Mouse (Mus musculus) neural tube, embryonic 13.5 days (tissue): Measurements from ENCODE around the gene Asb18. TPM values are rescaled to one million over a fixed set of nuclear protein-coding genes. Genes with fewer than 3 reads are reported as not detected.

Experiments
- ATAC-seq: fragments of 200-750 bp; cut with Nextera tagmentation; 2 replicates; pipeline ENCODE4 v1.8.0; 2017; ENCODE audit warnings: low read depth, mild to moderate bottlenecking, moderate TSS enrichment, moderate library complexity
- H3K27ac ChIP-seq: fragments of 300-500 bp; sonication (generic); replicated peaks from 2 replicates; pipeline ENCODE4 v1.5.1; 2015; ENCODE audit warnings: moderate library complexity, mild to moderate bottlenecking, inconsistent platforms
- H3K27me3 ChIP-seq: fragments of 300-500 bp; sonication (generic); 2 replicates; pipeline ENCODE4 v1.6.1; 2015; ENCODE audit warnings: mild to moderate bottlenecking, inconsistent platforms
- H3K36me3 ChIP-seq: fragments of 300-500 bp; sonication (generic); 2 replicates; pipeline ENCODE4 v1.6.1; 2015; ENCODE audit warnings: mild to moderate bottlenecking, inconsistent platforms
- H3K4me1 ChIP-seq: fragments of 300-500 bp; sonication (generic); replicated peaks from 2 replicates; pipeline ENCODE4 v1.6.1; 2015; ENCODE audit warnings: inconsistent platforms
- H3K4me2 ChIP-seq: fragments of 300-500 bp; sonication (generic); 2 replicates; pipeline ENCODE4 v1.6.1; 2015; ENCODE audit warnings: inconsistent platforms, mild to moderate bottlenecking, moderate library complexity
- H3K4me3 ChIP-seq: fragments of 300-500 bp; sonication (generic); 2 replicates; pipeline ENCODE4 v1.5.1; 2015; ENCODE audit warnings: mild to moderate bottlenecking, inconsistent platforms
- H3K9ac ChIP-seq: fragments of 300-500 bp; sonication (generic); 2 replicates; pipeline ENCODE4 v1.6.1; 2015; ENCODE audit warnings: moderate library complexity, mild to moderate bottlenecking, inconsistent platforms
- H3K9me3 ChIP-seq: fragments of 300-500 bp; sonication (generic); 2 replicates; pipeline ENCODE4 v1.6.1; 2016; ENCODE audit warnings: inconsistent platforms
- WGBS: fragments of 180-500 bp; shearing (Covaris S2); methylation state at CpG from one replicate; pipeline ENCODE4 v1.1.7; 2015; 5-methylcytosine and 5-hydroxymethylcytosine counted together
- polyA plus RNA-seq: library from polyadenylated mRNA; unstranded; fragments of >200 nt; fragmentation: Nextera tagmentation; extraction: Ambion mirVana; gene quantifications from 2 replicates; pipeline ENCODE4 v1.2.1, GENCODE M21; 2015

Asb18 gene
- polyA plus RNA-seq, 1 experiment from 2014 or later: 0.71 TPM

DNA sequence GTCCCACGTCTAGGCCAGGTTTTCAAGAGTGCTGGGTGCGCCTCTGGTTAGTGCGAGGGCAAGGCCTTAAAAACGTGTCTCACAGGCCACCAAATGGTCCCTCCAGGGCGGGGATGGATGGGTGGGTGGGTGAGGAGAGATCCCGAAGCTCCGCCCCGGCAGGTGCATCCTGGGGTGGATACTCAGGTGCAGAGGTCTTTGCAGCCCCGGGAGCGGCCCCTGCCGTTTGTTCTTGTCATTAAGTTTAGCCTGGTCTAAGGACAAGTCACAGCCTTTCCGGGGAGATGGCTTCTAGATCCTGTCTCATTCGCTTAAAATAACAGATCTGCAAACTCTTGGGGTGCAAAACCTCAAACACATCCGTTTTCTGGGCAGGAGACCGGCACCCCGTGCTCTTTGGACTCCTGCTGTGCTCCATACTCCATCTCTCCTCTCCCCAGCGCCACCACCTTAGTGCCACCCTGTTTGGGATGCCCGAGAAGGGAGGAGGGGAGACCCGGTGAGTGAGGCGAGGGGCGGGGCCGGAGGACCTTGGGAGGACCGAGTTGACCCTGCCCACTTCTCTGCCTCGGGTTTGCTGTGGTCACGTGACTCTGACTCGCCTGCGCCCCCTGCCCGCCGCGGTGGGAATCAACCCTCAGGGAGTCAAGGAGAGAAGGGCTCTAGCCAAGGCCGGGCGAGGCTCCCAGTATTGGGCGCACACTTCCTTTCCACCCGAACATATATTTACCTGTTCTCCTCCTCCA is 74.3 kb downstream of the Asb18 start:
- no peak for ATAC-seq
- WGBS: 6% methylated on average over 34 of the region's 34 CpGs

DNA sequence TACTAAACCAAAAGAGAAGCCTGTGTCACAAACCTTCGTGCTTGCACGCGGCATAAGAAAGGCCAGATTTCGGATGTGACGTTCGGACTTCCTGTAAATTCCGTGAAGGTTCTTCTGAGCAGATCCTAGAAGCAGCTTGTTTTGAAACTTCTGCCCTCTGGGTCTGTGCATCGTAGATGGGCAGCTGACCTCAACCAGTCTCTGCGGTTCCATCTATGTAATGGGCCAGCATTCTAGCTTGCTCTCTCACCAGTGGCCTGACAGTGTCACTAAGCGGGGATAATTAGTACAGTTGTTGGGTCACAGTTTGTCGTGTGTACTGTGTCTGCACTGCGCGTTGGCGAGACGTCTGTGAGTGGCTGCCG is 74.9 kb downstream of the Asb18 start:
- no peak overlapping the region for H3K4me3 ChIP-seq
- no peak overlapping the region for H3K9ac ChIP-seq
- peaks cover 50% of the 10 kb centered on the region for H3K4me1 ChIP-seq
- no peak overlapping the region for H3K27ac ChIP-seq
- no peaks in the 10 kb centered on the region for H3K36me3 ChIP-seq
- no peaks in the 10 kb centered on the region for H3K9me3 ChIP-seq
- peaks cover 79% of the 10 kb centered on the region for H3K27me3 ChIP-seq
- H3K4me2 ChIP-seq: no peak overlapping the region
- ATAC-seq: no peak
- 45% methylated on average over 16 of the region's 16 CpGs for WGBS

More for the DNA sequence above, 74.3 kb downstream of the Asb18 start:
- Histone ChIP-seq H3K4me3 (no peak overlapping the region), H3K9ac (no peak overlapping the region), H3K4me2 (peak overlapping the region; percentile 30), H3K9me3 (no peaks in the 10 kb centered on the region), H3K27ac (no peak overlapping the region; the same call in 1 of the 2 replicates), H3K36me3 (no peaks in the 10 kb centered on the region), H3K4me1 (peaks cover 45% of the 10 kb centered on the region), H3K27me3 (peaks cover 79% of the 10 kb centered on the region)

DNA sequence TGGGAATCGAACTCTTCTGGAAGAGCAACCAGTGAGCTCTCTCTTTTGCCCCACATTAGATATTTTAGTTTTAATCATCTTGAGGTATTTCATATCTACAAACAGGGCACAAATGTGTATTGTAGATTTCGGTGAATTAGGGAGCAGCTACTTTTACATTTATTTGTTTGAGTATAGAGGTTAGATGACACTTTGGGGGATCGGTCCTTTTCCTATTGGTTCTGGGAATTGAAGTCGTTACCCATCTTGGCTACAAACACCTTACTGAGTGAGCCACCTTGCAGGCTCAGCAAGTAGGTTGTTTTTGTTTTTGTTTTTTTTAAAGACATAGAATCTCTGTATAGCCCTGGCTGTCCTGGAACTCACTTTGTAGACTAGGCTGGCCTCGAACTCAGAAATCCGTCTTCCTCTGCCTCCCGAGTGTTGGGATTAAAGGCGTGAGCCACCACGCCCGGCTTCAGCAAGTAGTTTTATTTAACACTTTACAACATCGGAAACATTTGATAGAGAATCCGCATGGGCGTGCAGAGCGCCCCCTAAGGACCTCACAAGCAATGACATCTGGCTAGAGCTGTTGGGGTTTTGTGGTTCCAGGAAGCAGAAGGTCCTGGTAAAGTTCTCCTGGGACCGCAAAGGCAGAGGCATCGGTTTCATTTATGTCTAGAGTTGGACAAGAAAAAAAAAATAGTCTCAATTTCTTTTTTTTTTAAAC is 75.4 kb downstream of the Asb18 start:
- H3K27ac ChIP-seq: no peak overlapping the region
- no peaks in the 10 kb centered on the region for H3K36me3 ChIP-seq
- H3K4me3 ChIP-seq: no peak overlapping the region
- H3K4me2 ChIP-seq: no peak overlapping the region
- 42% methylated on average over 16 of the region's 16 CpGs for WGBS
- no peaks in the 10 kb centered on the region for H3K9me3 ChIP-seq
- H3K27me3 ChIP-seq: peaks cover 79% of the 10 kb centered on the region
- no peak for ATAC-seq
- H3K4me1 ChIP-seq: peaks cover 56% of the 10 kb centered on the region
- no peak overlapping the region for H3K9ac ChIP-seq

DNA sequence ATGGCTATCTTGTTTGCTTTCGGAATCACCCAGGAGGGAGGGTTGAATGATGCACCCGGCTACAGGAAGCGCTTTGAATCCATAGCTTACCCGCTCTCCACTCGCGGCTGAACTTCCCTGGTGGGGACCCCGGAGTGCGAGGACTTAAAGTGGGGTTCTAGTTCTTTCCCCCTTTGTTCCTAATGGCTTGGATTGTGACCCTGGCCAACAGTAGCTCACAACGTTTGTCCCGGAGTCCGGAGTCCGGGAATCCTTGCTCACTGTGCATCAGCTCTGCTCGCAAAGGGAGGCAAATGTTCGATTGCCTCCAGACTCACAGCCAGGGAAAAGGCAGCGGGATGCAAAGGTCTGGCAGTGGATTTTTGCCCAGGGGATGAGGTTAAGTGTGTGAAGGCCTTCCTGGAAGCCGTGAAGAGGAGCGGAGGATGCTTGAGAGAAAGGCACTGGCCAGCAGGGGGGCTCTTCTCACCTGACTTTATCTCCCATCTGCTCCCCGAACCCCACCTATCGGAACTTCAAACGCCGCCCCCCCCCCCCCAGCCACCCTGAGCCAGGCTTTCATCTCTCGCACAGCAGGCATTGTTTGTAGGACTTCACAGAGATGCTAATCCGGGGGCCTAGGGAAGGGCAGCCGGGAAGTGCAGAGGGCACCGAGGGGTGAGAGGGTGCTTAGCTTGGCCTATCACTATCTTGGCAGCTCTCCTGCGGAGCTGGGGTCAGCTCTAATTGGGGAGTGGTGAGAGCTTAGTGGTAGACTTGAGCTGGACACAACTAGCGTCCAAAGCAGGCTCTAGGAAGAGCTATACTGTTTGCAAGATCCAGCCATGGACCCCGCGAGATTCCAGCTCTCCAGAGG is 78.7 kb downstream of the Asb18 start:
- 2% methylated on average over 27 of the region's 29 CpGs for WGBS
- no peaks in the 10 kb centered on the region for H3K9me3 ChIP-seq
- H3K27me3 ChIP-seq: peaks cover 93% of the 10 kb centered on the region
- H3K36me3 ChIP-seq: no peaks in the 10 kb centered on the region
- no peak overlapping the region for H3K4me3 ChIP-seq
- ATAC-seq: no peak
- no peak overlapping the region for H3K9ac ChIP-seq
- peaks cover 64% of the 10 kb centered on the region for H3K4me1 ChIP-seq
- peak overlapping the region; percentile 35 for H3K4me2 ChIP-seq
- H3K27ac ChIP-seq: peak overlapping the region; percentile 46; the same call in 1 of the 2 replicates

DNA sequence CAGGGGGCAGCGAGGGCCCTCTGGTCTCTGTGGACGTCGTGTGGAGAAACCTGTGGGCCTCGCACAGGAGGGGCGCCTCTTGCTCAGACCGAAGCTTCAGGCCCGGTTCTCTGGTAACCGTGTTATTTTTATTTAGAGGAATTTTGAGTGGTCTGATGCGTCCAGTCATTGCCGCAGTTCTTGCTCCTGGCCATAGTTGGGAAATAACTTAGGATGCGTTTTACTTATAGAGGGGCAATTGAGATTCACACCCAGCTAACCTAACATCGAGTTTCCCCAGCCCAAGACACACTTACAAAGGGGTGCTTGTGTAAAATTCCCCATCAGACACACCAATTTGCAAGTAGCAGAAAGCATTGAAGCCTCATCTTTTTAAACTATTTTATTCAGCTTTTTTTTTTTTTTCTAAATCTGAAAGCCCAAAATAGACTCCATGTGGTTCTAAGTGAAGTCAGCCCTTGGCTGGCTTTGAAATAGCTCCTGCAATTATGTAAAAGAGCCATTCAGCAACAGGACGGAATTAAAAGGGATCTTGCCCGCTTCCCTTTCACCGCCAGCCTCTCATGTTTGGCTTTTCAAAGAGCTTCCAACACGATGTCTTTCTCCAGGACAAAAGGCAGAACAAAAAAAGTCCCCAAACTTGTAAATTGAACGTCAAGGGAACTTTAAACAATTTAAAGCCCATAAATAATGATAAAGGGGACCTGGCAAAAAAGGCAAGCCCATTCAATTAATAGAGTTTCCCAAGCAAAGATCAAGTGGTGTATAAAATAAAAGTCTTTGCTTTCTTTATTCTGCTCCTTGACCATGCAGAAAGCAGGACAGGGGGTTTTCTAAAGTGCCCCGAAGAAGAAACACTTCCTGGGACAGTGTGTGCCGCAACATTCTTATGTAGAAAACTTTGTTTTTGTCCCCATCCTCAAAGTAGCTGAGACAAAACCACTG is 79.9 kb downstream of the Asb18 start:
- 3% methylated on average over 19 of the region's 19 CpGs for WGBS
- Histone ChIP-seq H3K36me3 (no peaks in the 10 kb centered on the region), H3K4me1 (peaks cover 67% of the 10 kb centered on the region), H3K4me2 (peak overlapping the region; percentile 80), H3K9me3 (no peaks in the 10 kb centered on the region), H3K4me3 (peak overlapping the region; percentile 18), H3K27ac (peak overlapping the region; percentile 43), H3K9ac (no peak overlapping the region), H3K27me3 (peaks cover 91% of the 10 kb centered on the region)
- no peak for ATAC-seq

DNA sequence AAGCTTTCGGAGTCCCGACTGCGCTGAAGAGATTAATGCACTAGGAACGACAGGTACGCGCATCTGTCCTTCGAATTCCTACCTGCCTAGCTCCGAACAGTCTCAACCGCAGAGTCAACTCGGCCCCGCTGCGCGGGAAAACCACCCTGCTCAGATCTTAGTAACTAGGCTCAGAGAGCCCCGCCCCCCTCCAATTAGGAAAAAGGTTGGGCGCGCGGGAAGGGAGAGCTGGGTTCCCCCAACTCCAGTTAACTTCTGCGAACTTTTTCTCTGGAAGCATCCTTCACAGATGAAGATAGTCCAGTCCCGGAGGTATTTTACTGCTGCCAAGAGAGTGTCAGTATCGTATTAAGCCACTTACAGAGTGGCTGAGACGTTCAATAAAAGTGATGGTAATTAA is 80.7 kb downstream of the Asb18 start:
- peaks cover 83% of the 10 kb centered on the region for H3K27me3 ChIP-seq
- peaks cover 74% of the 10 kb centered on the region for H3K4me1 ChIP-seq
- peak overlapping the region; percentile 26; the same call in 1 of the 2 replicates for H3K9ac ChIP-seq
- peak overlapping the region; percentile 18 for H3K4me3 ChIP-seq
- ATAC-seq: no peak
- no peaks in the 10 kb centered on the region for H3K9me3 ChIP-seq
- WGBS: 2% methylated on average over 21 of the region's 21 CpGs
- H3K36me3 ChIP-seq: no peaks in the 10 kb centered on the region
- peak overlapping the region; percentile 43 for H3K27ac ChIP-seq
- H3K4me2 ChIP-seq: peak overlapping the region; percentile 80

DNA sequence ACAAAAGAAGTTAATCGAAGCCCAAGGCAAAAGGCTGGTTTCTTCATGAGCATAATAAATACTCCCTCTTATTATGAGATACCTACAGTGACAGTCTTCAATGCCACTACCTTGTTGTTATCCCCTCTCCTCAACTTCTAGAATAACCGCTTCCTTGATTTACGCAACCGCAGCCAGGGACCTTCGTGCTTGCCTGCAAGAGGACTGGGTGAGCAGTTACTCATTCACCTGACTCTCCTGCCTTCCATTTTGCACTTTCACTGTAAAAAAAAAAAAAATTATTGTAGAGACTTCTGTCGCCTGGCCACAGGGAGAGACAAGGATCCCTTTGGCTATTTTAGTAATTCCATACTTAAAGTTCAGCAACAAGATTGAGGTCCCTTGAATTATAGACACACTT is 81.4 kb downstream of the Asb18 start:
- Histone ChIP-seq H3K9me3 (no peaks in the 10 kb centered on the region), H3K4me2 (peak overlapping the region; percentile 80), H3K27ac (peak overlapping the region; percentile 81), H3K4me1 (peaks cover 82% of the 10 kb centered on the region), H3K4me3 (peak overlapping the region; percentile 64), H3K27me3 (peaks cover 82% of the 10 kb centered on the region), H3K9ac (peak overlapping the region; percentile 73), H3K36me3 (no peaks in the 10 kb centered on the region)
- no peak for ATAC-seq
- WGBS: 3% methylated on average over 6 of the region's 6 CpGs

DNA sequence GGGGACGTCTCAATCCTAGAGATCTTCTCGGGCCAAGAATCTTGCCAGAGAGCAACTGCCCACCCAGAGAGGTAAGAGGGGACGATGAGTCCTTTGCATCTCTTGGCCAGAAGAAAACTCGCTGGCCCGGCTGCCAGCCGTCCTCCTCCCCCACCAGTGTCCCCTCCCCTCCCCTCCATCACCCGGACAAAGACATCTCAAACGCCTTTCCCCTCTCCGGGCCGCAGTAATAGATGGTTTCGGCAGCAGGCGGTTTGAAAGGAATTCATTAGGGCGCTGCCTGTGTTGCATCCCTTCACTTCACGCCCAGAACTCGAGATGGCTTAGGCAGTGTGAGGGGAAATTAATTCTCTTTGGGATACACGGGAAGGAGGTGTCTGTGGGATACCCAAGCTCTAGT is 81.8 kb downstream of the Asb18 start:
- Histone ChIP-seq H3K36me3 (no peaks in the 10 kb centered on the region), H3K27ac (peak overlapping the region; percentile 81), H3K27me3 (peaks cover 82% of the 10 kb centered on the region), H3K4me2 (peak overlapping the region; percentile 80), H3K9ac (peak overlapping the region; percentile 73), H3K4me3 (peak overlapping the region; percentile 64), H3K9me3 (no peaks in the 10 kb centered on the region), H3K4me1 (peaks cover 86% of the 10 kb centered on the region)
- no peak for ATAC-seq
- 1% methylated on average over 16 of the region's 16 CpGs for WGBS

DNA sequence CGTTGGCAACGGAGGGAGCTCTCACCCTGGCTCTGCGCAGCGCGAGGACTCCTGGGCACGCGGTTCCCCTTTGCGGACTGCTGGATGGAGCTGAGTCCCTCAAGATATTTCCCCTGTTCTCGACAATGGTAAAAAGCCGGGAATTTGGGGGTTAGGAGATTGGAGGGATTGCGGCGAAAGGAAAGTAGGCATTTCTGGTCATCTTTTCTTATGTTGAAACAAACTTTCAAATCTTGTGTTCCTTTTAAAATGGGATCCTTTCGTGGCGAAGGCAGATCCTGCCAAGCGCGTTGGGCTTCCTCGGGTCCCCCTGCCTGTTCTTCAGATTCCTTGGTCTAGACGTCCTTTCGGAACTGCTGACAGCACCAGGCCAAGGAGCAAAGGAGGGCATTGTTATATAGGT is 82.4 kb downstream of the Asb18 start:
- Histone ChIP-seq H3K27me3 (peaks cover 82% of the 10 kb centered on the region), H3K9me3 (no peaks in the 10 kb centered on the region), H3K9ac (peak overlapping the region; percentile 73), H3K36me3 (no peaks in the 10 kb centered on the region), H3K4me1 (peaks cover 92% of the 10 kb centered on the region), H3K27ac (peak overlapping the region; percentile 81), H3K4me3 (peak overlapping the region; percentile 64), H3K4me2 (peak overlapping the region; percentile 80)
- 1% methylated on average over 19 of the region's 19 CpGs for WGBS
- no peak for ATAC-seq

DNA sequence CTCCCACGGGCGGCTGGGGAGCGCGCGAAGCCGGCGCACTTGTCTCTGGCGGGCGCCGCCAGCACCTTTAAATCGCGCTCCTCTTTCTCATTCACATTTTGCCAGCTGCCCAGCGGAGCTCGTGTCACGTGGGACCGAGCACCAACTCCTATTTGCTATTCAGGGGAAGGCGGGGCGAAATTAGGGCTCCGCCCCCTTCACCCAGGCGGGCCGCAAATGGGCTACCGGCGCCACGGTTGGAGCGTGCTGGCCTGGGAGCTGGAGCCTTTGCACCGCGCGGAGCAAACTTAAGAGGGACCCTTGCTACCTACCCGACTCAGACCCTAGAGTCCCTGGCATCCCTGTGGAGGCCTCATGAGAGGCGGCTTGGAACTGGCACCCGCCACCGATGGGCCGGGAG is 83.3 kb downstream of the Asb18 start, which contains the start of gene Gbx2:
Gene Gbx2, minus strand, starts transcription at position 60 of the 400 bp plus-strand sequence.
- H3K4me2 ChIP-seq: peak within 1 kb of the TSS; percentile 80
- no peaks in the 10 kb centered on the region for H3K9me3 ChIP-seq
- H3K27me3 ChIP-seq: peaks cover 82% of the 10 kb centered on the region
- peak within 1 kb of the TSS; percentile 64 for H3K4me3 ChIP-seq
- no peaks in the 10 kb centered on the region for H3K36me3 ChIP-seq
- peaks cover 98% of the 10 kb centered on the region for H3K4me1 ChIP-seq
- WGBS: under 1% methylated on average over 33 of the region's 33 CpGs
- peak; percentile 78 for ATAC-seq
- peak within 1 kb of the TSS; percentile 83 for H3K27ac ChIP-seq
- peak within 1 kb of the TSS; percentile 89 for H3K9ac ChIP-seq

DNA sequence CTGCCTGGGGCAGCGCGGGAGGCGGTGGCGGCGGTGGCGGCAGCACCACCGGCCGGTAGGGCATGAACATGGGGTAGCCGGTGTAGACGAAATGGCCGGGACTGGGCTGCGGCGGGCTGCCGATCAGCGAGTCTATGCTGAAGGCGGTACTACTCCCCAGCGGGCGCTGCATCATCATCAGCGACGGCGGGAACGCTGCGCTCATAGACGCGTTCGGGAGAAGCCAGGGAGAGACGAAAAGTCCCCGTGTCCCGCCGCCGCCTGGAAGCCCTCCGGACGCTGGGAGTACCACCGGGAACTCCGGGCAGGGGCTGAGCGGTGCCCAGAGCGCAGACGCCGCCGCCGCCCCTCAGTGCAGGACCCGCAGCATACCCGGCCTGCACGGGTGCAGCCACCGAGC is 83.9 kb downstream of the Asb18 start:
- Histone ChIP-seq H3K27ac (peak overlapping the region; percentile 83), H3K4me1 (peaks cover 98% of the 10 kb centered on the region), H3K9ac (peak overlapping the region; percentile 89), H3K27me3 (peaks cover 80% of the 10 kb centered on the region), H3K4me3 (peak overlapping the region; percentile 64), H3K36me3 (no peaks in the 10 kb centered on the region), H3K9me3 (no peaks in the 10 kb centered on the region), H3K4me2 (peak overlapping the region; percentile 80)
- under 1% methylated on average over 45 of the region's 45 CpGs for WGBS
- ATAC-seq: peak; percentile 46
